Mouse (Mus musculus): ENCODE measurements at regions not wholly inside any gene's neighbourhood (a gene's known extent, or its start where the extent isn't known, plus 50 kb on each side); places are given as distances from the start of the nearest gene placed in this dataset.

GRCm38 (mm10) chr6:145310601-145311000, 60.6 kb upstream of the Kras start:
- DNase-seq = no peak
- intact Hi-C loops (cut with DNase I) = no loop called here

DNA sequence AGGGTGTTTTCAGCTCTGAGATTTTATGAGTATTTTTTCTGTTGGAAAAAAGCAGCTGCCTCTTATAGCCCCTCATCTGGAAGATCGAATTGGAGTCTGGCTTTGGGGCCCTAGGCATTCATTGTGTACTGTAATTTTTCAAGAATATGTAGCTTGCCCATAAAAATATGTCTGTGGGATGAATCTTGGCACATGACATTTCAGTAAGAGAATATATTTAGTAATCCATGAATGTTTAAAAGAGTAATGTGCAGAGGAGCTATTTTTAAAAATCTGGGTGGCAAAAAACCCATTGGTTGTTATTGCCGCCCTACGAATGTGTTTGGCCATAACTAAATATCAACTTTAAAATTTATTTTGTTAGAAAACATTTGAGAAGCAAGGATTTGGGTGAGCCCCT, 59.0 kb upstream of the Kras start:
- DNase-seq = no peak
- intact Hi-C loops (cut with DNase I) = no loop called here

- intact Hi-C loops (cut with DNase I) = no loop called here
- DNase-seq = peak in 1 of 2 experiments; percentile 12
Observed at GRCm38 (mm10) chr6:145307237-145307636, 57.2 kb upstream of the Kras start.

GRCm38 (mm10) chr6:145306331-145307124, 56.5 kb upstream of the Kras start:
- intact Hi-C loops (cut with DNase I) = no loop called here
- DNase-seq = peak; percentile 27 to 42

DNA sequence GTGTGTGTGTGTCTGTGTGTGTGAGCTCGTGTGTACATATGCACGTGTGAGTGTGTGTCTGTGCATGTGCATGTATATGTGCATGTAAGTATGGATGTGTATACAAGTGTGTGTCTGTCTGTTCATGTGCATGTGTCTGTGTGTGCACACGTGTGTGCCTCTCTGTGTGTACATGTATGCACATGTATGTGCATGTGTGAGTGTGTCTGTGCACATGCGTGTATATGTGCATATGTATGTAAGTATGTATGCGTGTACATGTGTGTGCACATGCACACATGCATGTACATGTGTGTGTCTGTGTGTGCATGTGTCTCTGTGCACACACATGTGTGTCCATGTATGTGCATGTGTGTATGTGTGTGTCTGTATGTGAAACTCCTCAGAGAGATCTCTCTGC, 55.6 kb upstream of the Kras start:
- intact Hi-C loops (cut with DNase I) = no loop called here
- no peak for DNase-seq

DNA sequence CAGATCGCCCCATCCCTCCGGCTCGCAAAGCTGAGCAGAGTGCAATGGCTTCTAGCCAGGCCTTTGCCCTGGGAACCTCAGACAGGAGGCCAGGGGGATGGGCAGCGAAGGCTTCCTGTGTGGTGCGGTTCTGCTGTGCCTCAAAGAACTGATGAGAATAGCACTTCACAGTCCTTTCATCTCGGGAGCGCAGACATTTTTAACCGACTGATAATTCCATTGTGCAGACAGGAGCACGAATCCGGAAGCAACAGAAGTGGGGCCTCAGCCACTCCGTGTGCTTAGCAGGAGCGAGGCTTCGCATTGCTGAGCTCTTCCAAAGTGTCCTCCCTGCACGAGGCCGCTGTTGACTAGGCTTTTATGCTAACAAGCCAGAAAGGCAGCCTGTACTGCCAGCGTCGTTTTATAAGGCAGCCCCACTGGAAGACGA, 53.6 kb upstream of the Kras start:
- intact Hi-C loops (cut with DNase I) = loop anchor here (5.0 kb wide), 1 partner anchor 34 kb away; no protein-coding TSS in a partner anchor

GRCm38 (mm10) chr6:145302907-145303640, 53.0 kb upstream of the Kras start:
- intact Hi-C loops (cut with DNase I) = loop anchor here (5.0 kb wide), 1 partner anchor 34 kb away; no protein-coding TSS in a partner anchor
- no peak for DNase-seq

More for the DNA sequence above, 53.6 kb upstream of the Kras start:
- DNase-seq = peak; percentile 56 to 62

- DNase-seq = no peak
- intact Hi-C loops (cut with DNase I) = loop anchor here (5.0 kb wide), 1 partner anchor 35 kb away; no protein-coding TSS in a partner anchor
Observed at GRCm38 (mm10) chr6:145302105-145302504, 52.1 kb upstream of the Kras start.

GRCm38 (mm10) chr6:145300266-145300858, 50.3 kb upstream of the Kras start:
- no peak for DNase-seq
- intact Hi-C loops (cut with DNase I) = loop anchor here (5.0 kb wide), 1 partner anchor 37 kb away; no protein-coding TSS in a partner anchor
